Mouse (Mus musculus) R1 (cell line): ENCODE data around the gene Rftn1.

ENCODE experiments used
- DNase-seq: peaks from one replicate; pipeline ENCODE4 v3.0.0-alpha.2; 2018; ENCODE audit warnings: low read depth, low spot score

Gene Rftn1

DNA sequence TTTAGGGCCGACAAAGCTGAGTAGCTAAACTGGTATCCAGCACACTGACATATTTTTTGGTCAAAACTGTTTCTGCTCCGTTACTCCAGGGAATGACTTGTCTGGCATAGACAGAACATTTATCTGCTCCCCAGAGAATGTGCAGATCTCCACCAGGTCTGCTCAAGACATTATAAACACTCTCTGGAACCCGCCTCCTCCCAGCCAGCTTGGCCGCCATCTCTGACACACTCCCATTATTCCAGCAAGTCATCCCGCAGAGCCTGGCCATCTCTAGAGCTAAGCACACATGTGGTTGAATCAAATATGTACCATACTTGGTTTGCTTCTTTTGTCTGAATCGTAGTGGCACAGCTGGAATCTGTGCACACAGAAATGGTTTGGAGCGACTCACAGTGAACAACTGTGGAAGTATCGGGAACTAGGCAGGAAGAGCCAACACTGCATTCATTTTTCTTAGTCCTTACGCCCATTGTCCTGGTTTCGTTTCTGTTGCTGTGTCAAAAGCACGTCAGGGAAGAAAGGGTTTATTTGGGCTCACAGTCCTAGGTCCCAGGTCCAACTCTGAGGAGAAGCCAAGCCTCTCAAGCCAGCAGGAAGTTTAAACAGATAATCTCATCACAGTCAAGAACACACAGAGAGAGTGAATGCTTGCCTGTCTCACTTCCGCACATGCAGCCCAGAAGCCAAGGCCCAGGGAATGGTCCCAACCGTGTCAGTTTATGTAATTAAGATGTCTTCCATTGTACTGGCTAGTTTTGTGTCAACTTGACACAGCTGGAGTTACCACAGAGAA lies 126.4 kb downstream of the Rftn1 start:
- peak; percentile 18 for DNase-seq

DNA sequence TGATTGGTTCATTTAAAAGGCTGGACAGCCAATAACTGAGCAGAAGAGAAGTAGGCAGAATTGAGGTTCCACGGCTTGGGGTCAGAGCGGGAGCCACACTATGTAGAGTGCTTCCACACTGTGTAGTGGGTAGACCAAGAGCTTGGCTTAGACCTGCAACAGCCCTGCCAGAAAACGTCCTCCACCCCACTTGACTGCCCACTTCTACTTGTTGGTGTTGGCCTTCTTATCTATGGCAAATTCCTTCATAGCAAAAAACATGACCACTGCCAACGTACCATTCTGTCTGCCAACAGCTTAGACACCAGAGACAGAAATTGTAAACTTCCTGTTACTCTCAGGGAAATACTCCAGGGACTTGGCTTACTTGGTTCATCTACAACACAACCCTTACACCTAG lies 127.8 kb downstream of the Rftn1 start:
- no peak for DNase-seq

DNA sequence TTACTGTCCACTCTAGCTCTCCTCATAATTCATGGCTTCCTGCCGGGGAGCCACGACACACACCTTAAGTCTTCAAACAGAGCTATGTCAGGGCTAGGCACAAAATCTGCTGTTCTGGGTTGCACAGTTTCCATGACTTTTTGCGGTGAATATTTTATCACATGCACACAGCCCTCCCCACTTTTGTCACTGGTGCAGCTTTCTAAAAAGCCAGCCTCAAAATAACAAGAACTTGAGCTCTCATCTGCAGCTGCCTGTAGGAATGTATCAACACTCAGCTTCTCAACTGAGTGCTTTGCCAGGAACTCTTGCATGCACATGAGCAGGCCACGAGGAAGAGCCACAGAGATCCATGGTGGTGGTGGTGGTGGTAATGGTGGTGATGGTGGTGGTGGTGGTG lies 129.0 kb downstream of the Rftn1 start:
- no peak for DNase-seq

DNA sequence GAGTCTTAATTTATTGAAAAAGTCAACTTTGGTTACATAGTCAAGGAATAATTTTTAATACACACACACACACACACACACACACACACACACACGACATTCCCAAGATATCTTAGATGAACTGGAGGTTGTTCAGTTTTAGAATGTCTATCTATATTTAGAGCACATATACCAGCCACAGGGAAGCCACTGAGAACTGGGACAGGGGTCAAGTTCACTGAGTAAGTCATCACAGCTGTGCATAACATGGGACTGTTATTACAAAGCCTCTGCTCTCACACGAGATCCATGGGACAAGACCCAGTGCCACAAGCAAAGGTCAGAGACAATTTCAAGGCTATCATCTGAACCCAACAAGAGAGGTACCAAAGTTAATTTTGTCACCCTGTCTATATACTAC lies 130.3 kb downstream of the Rftn1 start:
- DNase-seq, result no peak

DNA sequence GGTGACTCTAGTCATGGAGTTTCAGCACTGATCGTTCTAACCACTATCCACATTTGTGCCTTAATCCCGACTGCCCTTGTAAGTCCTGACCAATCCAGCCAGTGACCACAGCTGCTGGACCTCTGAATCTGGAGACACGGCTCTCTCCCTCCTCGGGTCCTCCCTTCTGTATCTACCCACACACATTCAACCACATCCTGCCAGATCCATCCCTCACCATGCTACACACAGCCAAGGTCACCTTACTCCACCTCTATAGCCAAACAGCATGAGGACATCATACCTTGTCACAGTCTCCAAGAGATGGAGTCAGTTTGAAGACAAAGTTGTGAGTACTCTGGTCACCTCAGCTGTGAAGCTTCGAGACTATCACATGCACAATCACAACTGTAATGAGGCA lies 131.1 kb downstream of the Rftn1 start:
- no peak for DNase-seq

DNA sequence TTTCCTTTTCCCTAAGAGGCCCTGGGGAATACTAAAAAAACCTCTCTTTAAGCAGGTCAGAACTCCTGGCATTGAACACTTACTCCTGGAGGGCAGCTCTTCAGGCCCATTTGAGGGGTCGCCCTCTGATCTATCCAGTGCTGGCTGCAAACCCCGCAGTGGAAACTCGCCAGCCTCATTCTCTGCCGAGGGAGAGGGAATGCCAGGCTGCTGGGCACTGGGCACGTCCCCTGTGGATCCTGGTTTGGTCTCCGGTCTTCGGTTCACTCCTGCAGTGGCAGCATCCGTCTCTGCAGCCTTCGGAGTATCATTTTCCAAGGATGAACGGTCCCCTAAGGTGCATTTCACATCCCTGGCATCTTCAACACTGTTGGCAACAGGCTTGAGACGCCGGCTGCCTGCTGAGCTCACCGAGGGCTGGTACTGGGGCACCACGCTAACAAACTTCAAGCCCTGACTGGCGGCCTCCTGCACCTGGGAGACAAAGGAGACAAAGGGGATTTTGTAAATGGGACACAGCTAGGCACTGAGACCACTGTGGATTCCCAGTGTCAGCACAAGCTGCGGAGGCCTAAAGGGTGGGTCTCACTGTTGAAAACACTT lies 135.2 kb downstream of the Rftn1 start:
- no peak for DNase-seq

DNA sequence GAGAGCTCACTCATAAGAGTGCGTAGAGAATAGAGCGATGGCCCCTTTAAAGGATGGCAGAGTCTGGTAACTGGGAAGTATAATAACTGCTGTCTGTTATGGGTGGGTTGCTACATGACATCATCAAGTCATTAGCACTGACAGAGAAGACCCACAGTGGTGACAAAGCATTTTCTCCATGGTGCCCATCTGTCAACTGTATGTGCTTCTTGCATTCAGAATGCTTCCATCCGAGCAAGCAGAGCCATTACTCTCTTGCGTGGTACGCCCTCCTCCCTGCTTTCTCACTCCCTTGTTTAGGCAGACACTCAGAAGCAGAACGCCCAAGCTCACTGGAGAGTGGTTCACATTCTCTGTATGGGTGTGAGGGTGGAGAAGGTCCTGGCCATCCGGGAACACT lies 135.9 kb downstream of the Rftn1 start:
- no peak for DNase-seq

DNA sequence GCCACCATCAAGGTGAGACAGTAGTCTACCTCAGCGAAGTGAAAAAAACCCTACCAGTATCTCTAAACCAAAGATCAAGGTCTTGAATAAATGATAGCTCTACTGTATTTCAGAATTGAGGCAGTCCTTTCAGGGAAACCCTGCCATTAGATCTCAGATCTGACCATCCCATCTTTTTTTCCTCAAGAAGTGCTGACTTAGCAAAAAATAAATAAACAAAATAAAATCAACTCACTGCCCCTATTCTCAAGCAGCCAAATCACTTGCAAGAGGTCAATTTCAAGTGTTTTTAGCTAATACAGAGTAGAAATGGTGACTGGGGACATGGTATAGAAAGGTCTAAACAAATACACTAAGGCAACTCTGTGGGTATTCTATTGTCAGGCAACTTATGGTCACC lies 136.5 kb downstream of the Rftn1 start:
- DNase-seq, result no peak

DNA sequence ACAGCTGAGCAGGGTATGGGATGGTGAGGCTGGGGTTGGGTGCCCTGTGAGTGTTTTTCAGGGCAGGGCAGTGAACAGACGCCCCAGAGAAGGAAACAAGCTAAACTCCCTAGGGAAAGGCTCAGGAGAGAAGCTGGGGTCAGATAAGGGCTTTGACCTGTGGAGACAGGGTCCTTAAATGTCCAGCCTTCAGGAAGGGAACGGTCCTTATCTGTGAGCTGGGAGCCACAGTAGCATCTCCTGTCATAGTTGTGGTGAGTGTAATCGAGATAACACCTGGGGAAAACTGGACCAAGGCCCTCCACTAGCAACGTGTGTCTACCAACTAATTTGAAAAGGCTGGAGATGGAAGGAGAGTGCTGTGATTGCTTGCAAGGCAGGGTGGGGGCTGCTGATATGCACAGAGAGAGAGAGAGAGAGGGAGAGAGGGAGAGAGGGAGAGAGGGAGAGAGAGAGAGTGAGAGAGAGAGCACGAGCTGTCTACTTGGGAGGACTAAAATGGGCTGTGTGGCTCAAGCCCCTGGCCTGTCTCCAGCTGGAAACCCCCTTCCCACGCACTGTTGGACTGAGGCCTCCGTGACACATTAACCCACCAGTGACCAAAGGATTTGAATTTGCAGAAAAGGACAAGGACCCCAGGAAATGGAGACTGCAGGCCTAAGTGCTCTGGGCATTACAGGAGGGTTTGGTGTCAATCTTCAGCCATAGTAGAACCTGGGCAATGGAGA lies 137.6 kb downstream of the Rftn1 start:
- no peak for DNase-seq

DNA sequence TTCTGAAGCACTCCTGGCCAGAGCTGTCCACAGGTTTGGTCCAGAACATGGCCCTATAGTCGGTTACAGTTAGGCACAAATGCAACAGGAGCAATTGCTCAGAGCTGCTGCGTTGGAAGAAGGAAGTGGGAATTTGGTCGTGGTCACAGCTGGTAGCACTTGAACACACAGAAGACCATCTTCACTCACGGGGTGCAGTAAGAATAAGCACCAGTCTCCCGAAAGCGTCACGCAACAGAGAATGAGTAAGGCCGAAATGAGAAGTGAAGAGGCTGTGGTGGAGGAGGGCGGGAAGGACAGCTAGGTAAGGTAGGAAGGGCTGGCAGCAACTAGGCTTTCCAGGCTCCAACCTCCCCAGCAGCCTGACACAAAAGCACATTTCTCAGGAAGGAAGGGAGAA lies 140.0 kb downstream of the Rftn1 start:
- DNase-seq, result no peak

DNA sequence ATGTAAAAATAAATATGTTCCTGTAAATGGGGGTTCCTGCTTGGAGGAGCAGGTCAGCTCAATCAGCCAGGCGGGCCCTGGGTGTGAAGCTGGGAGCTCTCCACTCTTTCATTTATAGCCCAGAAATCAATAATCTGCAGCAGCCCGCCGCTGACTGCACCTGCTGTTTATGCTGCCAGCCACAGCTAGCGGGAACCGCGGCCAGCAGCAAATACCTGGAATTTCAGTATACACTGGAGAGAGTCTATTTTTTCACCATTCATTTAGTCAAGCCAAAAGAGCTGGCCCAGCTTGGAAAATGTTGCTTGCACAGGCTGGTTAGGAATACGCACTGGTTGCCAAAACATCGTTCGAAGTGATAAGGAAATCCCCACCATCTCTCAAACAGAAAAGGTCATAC lies 142.3 kb downstream of the Rftn1 start:
- no peak for DNase-seq

DNA sequence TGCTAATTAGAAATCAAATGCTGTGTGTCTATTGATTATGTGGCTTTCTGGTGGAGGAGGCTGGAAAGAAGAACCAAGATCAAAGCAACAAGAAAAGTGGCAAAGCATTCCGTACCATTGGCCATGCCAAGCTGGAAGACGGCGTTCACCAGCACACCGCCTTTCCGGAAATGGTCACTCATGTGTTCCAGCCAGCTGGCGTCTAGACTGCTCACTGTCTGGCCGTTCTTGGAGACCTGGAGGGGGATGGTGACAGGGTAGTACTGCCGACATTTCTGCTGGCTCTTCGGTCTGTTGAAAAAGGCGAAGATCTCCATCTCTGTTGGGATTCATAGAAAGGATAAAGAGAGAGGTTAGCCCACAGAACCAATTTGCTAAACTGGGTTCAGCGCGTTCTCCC lies 143.3 kb downstream of the Rftn1 start:
- DNase-seq, result no peak

DNA sequence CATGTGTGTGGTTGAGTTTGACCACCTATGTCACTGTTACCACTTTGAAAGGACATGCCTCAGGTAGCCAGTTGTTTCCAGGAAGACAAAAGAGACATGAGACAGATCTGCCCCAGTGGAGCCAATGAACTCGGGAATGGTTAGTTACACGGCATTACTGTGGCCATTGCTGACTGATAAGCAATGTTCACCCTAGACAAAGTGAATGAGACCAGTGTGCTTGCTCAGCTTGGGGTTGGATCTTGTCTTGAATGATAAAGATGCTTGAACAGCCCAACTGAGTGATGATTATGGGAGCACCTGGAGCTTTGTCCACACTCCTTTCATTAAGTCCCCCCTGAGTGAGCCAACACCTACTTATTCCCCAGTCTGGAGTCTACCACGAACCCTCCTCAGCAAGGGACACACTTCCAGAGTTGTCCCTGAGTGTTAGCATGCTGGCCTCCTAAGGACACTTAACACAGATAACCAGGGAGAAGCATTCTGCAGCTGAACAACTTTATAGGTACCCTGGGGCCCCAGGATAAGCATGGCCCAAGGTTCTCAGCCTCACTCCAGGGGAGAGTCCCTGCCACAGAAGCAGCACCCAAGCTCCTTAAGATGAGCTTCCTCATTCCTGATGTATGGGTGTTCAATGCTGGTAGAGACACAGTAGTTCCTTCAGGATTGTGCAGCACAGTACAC lies 149.6 kb downstream of the Rftn1 start:
- DNase-seq, result no peak

DNA sequence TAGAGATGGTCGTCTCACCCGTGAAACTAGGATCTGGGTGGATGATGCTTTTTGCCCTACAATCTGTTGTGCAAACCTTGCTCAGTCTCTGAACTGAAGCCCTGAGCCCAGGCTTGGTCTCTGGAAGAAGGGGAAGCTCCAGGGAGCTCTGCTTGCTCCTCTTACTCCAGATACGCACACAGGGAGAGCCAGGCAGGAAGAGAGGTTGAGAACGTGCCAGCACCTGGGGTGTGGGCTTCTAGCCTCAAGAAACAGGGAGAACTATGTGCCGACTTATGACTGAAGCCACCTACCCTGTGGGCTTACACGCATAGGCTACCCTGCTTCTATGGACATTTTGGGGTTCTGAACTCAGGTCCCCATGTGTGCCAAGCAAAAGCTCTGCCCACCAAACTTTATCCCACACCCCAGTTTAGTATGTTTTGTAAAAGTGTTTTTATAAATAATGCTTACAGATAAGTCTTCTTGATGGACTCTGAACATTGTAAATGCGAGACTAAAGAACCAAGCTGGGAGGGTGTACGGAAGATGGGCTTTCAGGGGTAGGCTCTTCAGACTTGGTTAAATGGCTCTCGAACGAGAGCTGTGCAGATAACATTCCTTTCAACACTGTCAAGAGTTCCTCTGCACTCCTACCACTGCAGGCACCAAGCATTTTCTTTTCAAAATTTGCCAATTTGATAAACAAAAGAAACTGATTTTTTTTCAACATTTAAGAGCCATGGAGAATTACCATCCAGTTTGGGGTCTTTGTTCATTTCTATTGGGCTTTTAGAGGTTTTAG lies 152.4 kb downstream of the Rftn1 start:
- DNase-seq, result no peak

DNA sequence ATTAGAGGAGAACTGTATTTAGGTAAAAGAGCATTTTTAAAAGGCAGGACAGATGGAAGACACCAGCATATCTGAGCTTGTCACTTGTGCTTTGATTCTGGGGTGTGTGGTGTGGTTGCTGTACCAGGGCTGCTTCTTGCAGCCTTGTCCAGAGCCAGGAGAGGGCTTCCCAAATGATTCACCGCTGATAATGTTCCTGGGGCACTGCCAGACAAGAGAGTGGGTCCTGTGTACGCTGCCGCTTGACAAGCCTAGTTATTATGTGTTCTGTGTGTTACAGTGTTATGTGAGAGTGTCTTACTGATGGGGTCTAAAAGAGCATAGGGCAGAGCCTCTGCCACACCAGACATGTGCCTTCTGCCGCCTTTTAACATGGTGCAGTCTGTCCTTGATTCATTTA lies 153.1 kb downstream of the Rftn1 start:
- no peak for DNase-seq

DNA sequence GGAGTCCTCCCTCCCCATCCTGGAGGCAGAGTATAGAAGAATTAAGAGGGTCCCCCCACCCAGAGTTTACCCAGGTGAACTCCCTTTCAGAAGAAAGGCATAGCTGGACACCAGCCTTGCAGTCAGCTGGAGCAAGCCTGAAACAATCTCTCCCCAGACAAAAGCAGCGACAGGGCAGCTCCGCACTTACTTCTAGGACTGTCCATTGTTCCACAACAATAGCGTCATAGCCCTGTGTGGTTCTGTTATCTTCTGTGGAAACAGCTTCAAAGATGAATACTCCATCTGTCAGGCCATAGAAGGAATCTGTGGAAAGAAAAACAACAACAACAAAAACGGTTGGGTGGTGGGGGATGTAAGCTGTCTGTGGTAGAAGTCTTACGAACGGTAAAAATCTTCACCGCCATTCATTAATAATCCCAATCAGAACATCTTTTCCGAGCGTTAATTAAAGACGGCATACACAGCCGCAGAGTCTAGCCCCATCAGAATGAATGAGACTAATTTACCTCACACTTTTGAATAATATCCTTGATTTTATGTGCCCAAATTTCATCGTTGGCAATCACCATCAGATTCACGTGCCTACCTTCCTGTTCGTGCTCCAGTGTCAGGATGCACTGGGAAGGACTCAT lies 153.6 kb downstream of the Rftn1 start:
- no peak for DNase-seq

DNA sequence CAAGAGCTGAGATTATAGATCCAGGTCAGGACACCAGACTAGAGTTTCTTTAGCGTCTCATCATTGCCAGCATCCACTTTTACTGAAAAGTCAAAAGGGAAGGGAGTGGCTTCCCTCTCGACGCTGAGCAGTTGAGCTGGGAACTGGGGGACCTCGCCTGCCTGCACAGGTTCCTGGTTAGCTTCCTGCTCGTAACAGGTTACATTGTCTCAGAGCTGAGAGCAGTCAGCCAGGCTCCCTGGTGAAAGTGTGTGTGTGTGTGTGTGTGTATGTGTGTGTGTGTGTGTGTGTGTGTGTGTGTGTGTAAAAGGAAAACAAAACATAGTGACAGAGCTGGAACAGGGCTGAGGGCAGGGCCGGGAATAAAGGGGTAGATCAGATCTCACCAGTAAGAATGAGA lies 156.8 kb downstream of the Rftn1 start:
- DNase-seq, result no peak

DNA sequence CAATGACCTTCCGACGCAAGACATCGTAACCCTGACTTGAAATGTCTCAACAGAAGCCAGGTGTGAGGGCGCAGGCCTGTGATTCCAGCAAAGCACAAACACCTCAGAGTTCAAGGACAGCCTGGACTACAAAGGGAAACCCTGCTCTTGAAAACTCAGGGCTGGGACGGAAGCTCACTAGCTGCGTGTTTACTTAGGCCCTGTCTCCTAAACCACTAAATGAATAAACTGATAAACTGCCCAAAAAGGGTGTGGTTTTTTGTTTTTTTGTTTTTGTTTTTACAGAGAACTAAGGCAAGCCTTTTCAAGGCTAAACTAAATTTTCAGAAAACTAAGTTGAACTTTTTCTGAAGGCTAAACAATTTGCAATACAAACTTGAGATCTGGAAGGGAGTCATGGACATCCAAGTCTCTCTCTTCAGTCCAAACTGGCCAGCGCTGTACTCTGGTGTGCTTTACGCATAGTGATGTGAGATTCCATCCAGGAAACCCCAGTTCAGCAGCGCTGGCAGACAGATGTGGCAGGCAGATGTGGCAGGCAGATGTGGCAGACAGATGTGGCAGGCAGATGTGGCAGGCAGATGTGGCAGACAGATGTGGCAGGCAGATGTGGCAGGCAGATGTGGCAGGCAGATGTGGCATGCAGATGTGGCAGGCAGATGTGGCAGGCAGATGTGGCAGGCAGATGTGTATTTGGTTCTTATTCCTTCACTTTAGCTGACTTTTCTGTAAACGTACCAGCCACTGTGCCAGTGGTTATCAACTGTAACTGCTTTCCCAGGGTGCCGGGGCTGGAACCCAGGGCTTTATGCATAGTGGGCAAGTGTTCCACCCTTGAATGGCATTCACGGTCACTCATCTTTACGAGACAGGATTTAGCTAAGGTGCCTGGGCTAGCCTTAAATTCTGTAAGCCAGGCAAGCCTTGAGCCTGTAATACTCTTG lies 158.7 kb downstream of the Rftn1 start:
- DNase-seq, result no peak

DNA sequence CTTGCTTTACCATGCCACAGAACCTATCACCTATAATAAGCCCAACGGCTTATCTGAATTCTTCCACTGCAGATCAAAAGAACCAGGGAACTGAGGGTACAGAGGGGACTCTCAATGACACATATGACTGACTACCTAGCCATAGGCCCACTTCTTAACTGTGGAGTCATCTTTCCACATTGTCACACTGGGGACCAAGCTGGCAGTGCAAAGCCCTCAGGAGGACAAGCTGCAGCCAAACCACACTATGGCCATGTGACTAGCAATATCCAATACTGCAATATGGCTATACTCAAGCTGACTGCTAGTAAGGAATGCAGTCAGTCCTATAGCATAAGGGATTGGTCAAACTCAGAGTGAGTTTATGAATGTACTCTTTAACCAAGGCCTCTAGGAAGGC lies 164.8 kb downstream of the Rftn1 start:
- DNase-seq, result no peak

DNA sequence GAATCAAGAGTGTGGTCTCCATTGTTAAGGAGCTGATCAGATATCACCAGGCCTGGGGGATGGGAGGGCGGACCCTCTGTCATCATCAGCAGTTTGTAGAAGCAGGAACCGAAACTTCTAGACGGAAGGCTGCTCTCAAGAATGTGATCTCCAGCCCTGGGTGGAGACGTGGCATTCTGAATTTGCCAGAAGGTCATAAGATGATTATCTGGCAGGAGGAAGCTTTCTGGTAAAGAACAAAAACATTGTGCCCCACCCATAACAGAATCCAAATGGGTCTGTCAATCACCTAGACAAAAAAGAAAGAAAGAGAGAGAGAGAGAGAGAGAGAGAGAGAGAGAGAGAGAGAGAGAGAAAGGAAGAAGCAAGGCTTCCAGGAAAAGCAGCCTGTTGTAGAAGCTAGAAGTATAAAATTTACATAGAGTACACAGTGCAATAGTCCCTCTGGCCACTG lies 165.3 kb downstream of the Rftn1 start:
- DNase-seq, result peak; percentile 63
